Mouse (Mus musculus): ENCODE measurements around the gene Rho. TPM values are rescaled to one million over a fixed set of nuclear protein-coding genes. Genes with fewer than 3 reads are reported as not detected.

The Rho gene
- total RNA-seq, 1 experiment = 0.13 TPM

DNA sequence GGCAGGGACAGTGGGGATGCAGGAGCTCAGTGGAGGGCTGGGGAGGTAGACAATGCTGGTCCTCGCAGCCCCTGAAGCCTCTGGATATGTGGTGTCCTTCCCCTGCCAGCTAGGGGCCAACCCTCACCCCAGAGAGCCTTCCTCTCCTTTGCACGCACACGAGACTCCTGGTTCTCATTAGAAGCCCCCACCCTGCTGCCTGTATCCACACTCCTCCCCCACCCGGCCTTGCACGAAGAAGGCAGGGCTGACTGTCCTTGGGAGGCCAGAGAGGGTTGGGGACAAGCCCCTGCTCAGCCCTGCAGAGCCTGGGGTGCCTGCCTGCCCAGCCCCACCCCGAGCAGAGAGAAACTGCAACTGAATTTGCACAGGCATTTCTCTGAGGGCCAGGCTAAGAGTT lies 26.1 kb downstream of the Rho start:
- Histone ChIP-seq H3K27ac (ENCODE audit: insufficient read depth, low read depth, low read length, poor library complexity, severe bottlenecking) (no peak overlapping the region), H3K9ac (ENCODE audit: insufficient read depth, low read depth, low read length, poor library complexity, severe bottlenecking) (no peak overlapping the region), H3K36me3 (ENCODE audit: control insufficient read depth, insufficient read depth, low read length, poor library complexity, severe bottlenecking) (no peaks in the 10 kb centered on the region), H3K9me3 (ENCODE audit: control insufficient read depth, insufficient read depth, low read depth, low read length) (no peaks in the 10 kb centered on the region), H3K4me1 (ENCODE audit: control insufficient read depth in 2 of 2, insufficient read depth in 2 of 2, low read length in 2 of 2, poor library complexity in 1 of 2) (peaks cover 0 to 3% of the 10 kb centered on the region in 2 experiments; a peak in 1 of 4 replicates), H3K4me3 (ENCODE audit: insufficient read depth in 1 of 2, low read depth in 1 of 2, low read length in 2 of 2, poor library complexity in 1 of 2, severe bottlenecking in 1 of 2) (no peak overlapping the region)
- TF ChIP-seq ZNF384 (IDR thresholded peaks at IDR 0.05; ENCODE audit: low read depth, low read length) (no peak), MAFK (IDR thresholded peaks at IDR 0.05; ENCODE audit: insufficient read depth, low read depth, low read length) (no peak), CHD2 (IDR thresholded peaks at IDR 0.05; ENCODE audit: low read depth, low read length) (no peak), ZC3H11A (IDR thresholded peaks at IDR 0.05; ENCODE audit: borderline replicate concordance, low read depth, low read length) (no peak), HCFC1 (IDR thresholded peaks at IDR 0.05; ENCODE audit: borderline replicate concordance, insufficient read depth, low read length) (no peak)
- no peak for DNase-seq (ENCODE audit: low read depth, low spot score)
- in situ Hi-C loops (cut with MboI; ENCODE audit: low sequenced_read_pairs in 2 of 2, unreplicated experiment in 2 of 2) = no loop called here

DNA sequence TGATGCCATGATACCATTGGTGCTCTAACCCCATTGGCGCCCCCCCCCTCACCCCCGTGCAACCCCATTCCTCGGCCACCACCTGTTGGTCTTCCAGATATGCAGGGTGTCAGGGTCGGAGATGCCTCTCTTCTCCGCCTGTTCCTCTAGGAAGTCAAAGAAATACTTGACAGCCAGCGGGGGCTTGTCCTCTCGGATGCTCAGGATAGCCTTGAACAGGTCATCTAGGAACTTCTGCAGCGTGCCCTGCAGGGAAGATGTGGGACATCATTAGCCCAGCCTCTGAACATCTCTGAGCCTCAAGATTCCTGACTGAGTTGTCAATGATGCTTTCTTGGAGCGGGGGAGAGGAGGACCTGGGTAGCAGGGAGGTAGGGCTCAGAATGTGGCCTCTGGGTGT lies 26.9 kb downstream of the Rho start:
- TF ChIP-seq CHD2 (IDR thresholded peaks at IDR 0.05; ENCODE audit: low read depth, low read length) = no peak
- TF ChIP-seq ZNF384 (IDR thresholded peaks at IDR 0.05; ENCODE audit: low read depth, low read length) = no peak

DNA sequence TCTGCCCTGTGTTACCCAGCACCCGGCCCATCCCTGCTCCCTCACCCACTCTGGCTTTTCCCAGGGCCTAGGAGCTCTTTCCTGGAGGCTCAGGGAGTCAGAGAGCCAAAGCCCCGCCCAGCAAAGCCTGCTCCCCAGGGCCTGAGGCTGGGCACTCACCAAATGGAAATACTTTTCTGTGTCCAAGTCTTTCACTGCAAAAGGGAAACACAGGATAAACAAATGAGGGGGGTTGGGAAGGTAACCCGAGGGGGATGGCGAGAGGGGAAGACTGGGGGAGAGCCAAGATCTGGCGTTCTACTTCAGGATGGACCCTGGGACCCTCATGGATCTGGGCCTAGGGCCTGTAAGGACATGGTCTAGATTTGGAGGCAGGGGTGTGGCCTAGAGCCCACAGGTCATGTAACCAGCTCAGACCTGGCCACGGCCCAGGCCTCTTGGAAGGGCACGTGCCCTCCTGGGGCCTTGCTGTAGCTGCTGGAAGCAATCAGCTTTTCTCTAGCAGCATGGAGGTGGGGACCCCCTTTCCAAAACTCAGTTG lies 27.7 kb downstream of the Rho start:
- H3K36me3 ChIP-seq (ENCODE audit: control insufficient read depth, insufficient read depth, low read length, poor library complexity, severe bottlenecking) = no peaks in the 10 kb centered on the region
- no peak overlapping the region for H3K4me3 ChIP-seq (ENCODE audit: insufficient read depth in 1 of 2, low read depth in 1 of 2, low read length in 2 of 2, poor library complexity in 1 of 2, severe bottlenecking in 1 of 2)
- H3K4me1 ChIP-seq (ENCODE audit: control insufficient read depth in 2 of 2, insufficient read depth in 2 of 2, low read length in 2 of 2, poor library complexity in 1 of 2) = peaks cover 0 to 3% of the 10 kb centered on the region in 2 experiments; a peak in 1 of 4 replicates
- no peaks in the 10 kb centered on the region for H3K9me3 ChIP-seq (ENCODE audit: control insufficient read depth, insufficient read depth, low read depth, low read length)
- no peak for TF ChIP-seq ZC3H11A (IDR thresholded peaks at IDR 0.05; ENCODE audit: borderline replicate concordance, low read depth, low read length)
- in situ Hi-C loops (cut with MboI; ENCODE audit: low sequenced_read_pairs in 2 of 2, unreplicated experiment in 2 of 2) = no loop called here
- H3K27ac ChIP-seq (ENCODE audit: insufficient read depth, low read depth, low read length, poor library complexity, severe bottlenecking) = no peak overlapping the region
- DNase-seq (ENCODE audit: low read depth, low spot score) = no peak
- no peak overlapping the region for H3K9ac ChIP-seq (ENCODE audit: insufficient read depth, low read depth, low read length, poor library complexity, severe bottlenecking)

More for the DNA sequence above, 26.9 kb downstream of the Rho start:
- no peak for DNase-seq (ENCODE audit: low read depth, low spot score)
- no peaks in the 10 kb centered on the region for H3K36me3 ChIP-seq (ENCODE audit: control insufficient read depth, insufficient read depth, low read length, poor library complexity, severe bottlenecking)
- no peak overlapping the region for H3K27ac ChIP-seq (ENCODE audit: insufficient read depth, low read depth, low read length, poor library complexity, severe bottlenecking)
- no peaks in the 10 kb centered on the region for H3K9me3 ChIP-seq (ENCODE audit: control insufficient read depth, insufficient read depth, low read depth, low read length)
- H3K4me3 ChIP-seq (ENCODE audit: insufficient read depth in 1 of 2, low read depth in 1 of 2, low read length in 2 of 2, poor library complexity in 1 of 2, severe bottlenecking in 1 of 2) = no peak overlapping the region
- H3K9ac ChIP-seq (ENCODE audit: insufficient read depth, low read depth, low read length, poor library complexity, severe bottlenecking) = no peak overlapping the region
- in situ Hi-C loops (cut with MboI; ENCODE audit: low sequenced_read_pairs in 2 of 2, unreplicated experiment in 2 of 2) = no loop called here
- peaks cover 0 to 3% of the 10 kb centered on the region in 2 experiments; a peak in 1 of 4 replicates for H3K4me1 ChIP-seq (ENCODE audit: control insufficient read depth in 2 of 2, insufficient read depth in 2 of 2, low read length in 2 of 2, poor library complexity in 1 of 2)

DNA sequence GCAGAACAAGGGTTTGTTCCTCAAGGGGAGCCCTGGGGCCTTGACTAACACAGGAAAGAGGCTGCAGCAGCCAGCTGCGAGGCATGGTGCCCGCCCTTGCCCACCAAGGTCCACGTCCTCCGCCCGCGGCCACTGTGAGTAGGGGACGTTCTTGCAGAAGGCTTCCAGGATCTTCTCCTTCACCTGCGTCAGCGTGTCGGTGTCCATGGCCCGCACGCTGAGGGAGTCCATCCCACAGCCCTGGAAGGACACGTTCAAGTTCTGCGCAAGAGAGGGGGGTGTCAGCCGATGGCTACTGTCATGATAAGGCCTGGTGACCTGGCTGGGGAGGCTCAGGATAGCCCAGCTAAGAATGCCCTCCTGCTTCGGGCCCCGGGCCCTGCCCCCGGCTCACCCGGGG lies 28.8 kb downstream of the Rho start:
- no peaks in the 10 kb centered on the region for H3K36me3 ChIP-seq (ENCODE audit: control insufficient read depth, insufficient read depth, low read length, poor library complexity, severe bottlenecking)
- H3K9me3 ChIP-seq (ENCODE audit: control insufficient read depth, insufficient read depth, low read depth, low read length) = no peaks in the 10 kb centered on the region
- H3K4me3 ChIP-seq (ENCODE audit: insufficient read depth in 1 of 2, low read depth in 1 of 2, low read length in 2 of 2, poor library complexity in 1 of 2, severe bottlenecking in 1 of 2) = no peak overlapping the region
- no peak overlapping the region for H3K27ac ChIP-seq (ENCODE audit: insufficient read depth, low read depth, low read length, poor library complexity, severe bottlenecking)
- H3K4me1 ChIP-seq (ENCODE audit: control insufficient read depth in 2 of 2, insufficient read depth in 2 of 2, low read length in 2 of 2, poor library complexity in 1 of 2) = peaks cover 0 to 3% of the 10 kb centered on the region in 2 experiments; a peak in 1 of 4 replicates
- no peak overlapping the region for H3K9ac ChIP-seq (ENCODE audit: insufficient read depth, low read depth, low read length, poor library complexity, severe bottlenecking)
- no peak for TF ChIP-seq HCFC1 (IDR thresholded peaks at IDR 0.05; ENCODE audit: borderline replicate concordance, insufficient read depth, low read length)
- no peak for TF ChIP-seq ZC3H11A (IDR thresholded peaks at IDR 0.05; ENCODE audit: borderline replicate concordance, low read depth, low read length)
- TF ChIP-seq CHD2 (IDR thresholded peaks at IDR 0.05; ENCODE audit: low read depth, low read length) = no peak
- no peak for TF ChIP-seq MAFK (IDR thresholded peaks at IDR 0.05; ENCODE audit: insufficient read depth, low read depth, low read length)
- no peak for TF ChIP-seq ZNF384 (IDR thresholded peaks at IDR 0.05; ENCODE audit: low read depth, low read length)
- in situ Hi-C loops (cut with MboI; ENCODE audit: low sequenced_read_pairs in 2 of 2, unreplicated experiment in 2 of 2) = no loop called here
- DNase-seq (ENCODE audit: low read depth, low spot score) = no peak

DNA sequence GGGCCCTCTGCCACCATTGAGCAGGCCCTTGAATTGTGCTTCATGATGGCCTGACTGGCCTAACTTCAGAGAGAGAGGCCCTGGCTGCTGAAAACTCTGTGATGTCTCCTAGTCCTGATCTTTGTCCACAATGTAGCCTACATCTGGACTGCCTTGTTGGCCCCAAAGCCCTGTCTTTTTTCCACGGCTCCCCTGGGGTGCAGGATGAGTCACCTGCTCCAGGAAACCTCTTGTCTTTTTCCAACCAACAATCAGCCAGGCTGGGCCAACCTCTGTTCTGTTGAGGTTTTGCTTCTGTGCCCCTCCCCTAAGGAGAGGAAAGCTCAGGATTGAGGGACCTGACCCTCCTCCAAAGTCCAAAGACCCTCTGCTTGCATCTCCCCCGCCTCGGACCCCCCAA lies 30.2 kb downstream of the Rho start:
- Histone ChIP-seq H3K36me3 (ENCODE audit: control insufficient read depth, insufficient read depth, low read length, poor library complexity, severe bottlenecking) (no peaks in the 10 kb centered on the region), H3K4me3 (ENCODE audit: insufficient read depth in 1 of 2, low read depth in 1 of 2, low read length in 2 of 2, poor library complexity in 1 of 2, severe bottlenecking in 1 of 2) (no peak overlapping the region), H3K9me3 (ENCODE audit: control insufficient read depth, insufficient read depth, low read depth, low read length) (no peaks in the 10 kb centered on the region), H3K27ac (ENCODE audit: insufficient read depth, low read depth, low read length, poor library complexity, severe bottlenecking) (no peak overlapping the region), H3K9ac (ENCODE audit: insufficient read depth, low read depth, low read length, poor library complexity, severe bottlenecking) (no peak overlapping the region), H3K4me1 (ENCODE audit: control insufficient read depth in 2 of 2, insufficient read depth in 2 of 2, low read length in 2 of 2, poor library complexity in 1 of 2) (peaks cover 0 to 3% of the 10 kb centered on the region in 2 experiments; a peak in 1 of 4 replicates)
- DNase-seq (ENCODE audit: low read depth, low spot score) = no peak
- in situ Hi-C loops (cut with MboI; ENCODE audit: low sequenced_read_pairs in 2 of 2, unreplicated experiment in 2 of 2) = no loop called here
- TF ChIP-seq ZC3H11A (IDR thresholded peaks at IDR 0.05; ENCODE audit: borderline replicate concordance, low read depth, low read length) (no peak), ZNF384 (IDR thresholded peaks at IDR 0.05; ENCODE audit: low read depth, low read length) (no peak), HCFC1 (IDR thresholded peaks at IDR 0.05; ENCODE audit: borderline replicate concordance, insufficient read depth, low read length) (no peak), CHD2 (IDR thresholded peaks at IDR 0.05; ENCODE audit: low read depth, low read length) (no peak), MAFK (IDR thresholded peaks at IDR 0.05; ENCODE audit: insufficient read depth, low read depth, low read length) (no peak)
